Mouse (Mus musculus): Measurements from ENCODE around the gene H2-Ab1.

The H2-Ab1 gene

DNA sequence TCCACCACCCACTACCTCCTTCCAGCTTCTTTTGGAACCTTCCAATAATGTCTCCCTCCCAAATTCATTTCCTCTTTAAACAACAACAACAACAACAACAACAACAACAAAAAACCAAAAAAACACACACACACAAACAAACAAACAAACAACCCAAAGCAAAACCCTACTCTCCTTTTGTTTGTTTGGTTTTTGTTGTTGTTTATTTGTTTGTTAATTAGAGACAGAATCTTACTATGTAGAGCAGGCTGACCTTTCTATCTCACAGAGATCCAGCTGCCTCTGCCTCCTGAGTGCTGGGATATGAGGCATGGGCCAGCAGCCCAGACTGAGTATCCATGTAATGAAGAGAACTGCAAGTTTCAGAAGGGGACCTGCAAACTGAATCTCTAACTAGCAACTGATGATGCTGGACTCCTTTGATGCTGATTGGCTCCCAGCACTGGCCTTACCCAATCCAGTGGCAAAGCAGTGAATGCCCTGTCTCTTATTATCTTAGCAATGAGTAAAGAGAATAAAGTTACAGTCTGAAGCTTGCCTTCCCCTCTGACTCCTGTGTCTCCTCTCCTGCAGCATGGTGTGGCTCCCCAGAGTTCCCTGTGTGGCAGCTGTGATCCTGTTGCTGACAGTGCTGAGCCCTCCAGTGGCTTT is 48.0 kb downstream of the H2-Ab1 start, which contains the start of gene H2-Eb1:
TSS of gene H2-Eb1 (plus strand) at position 488 of the 651 bp plus-strand sequence.
- in situ Hi-C loops (cut with MboI, MseI): no loop called here

GRCm38 (mm10) chr17:34306407-34306806 is 48.9 kb downstream of the H2-Ab1 start:
- in situ Hi-C loops (cut with MboI, MseI): no loop called here

DNA sequence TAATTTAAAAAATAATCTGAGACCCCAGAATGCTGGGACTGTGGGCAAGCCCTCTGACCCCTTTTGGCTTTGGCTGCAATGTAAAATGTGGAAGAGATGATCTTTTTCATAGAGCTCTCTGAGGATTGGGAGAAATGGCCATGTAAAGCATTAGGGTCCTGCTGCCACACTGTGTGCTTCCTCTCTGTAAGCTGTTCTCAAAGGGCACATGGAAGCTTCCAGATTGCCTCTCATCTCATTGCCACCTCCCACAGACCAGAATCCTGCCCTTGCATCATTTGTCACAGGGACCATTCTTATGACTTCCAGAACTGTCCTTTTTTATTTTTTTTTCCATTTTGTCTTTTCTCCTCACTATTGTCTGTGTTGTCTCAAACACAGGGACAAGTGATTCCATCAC is 49.7 kb downstream of the H2-Ab1 start:
- in situ Hi-C loops (cut with MboI, MseI): no loop called here

DNA sequence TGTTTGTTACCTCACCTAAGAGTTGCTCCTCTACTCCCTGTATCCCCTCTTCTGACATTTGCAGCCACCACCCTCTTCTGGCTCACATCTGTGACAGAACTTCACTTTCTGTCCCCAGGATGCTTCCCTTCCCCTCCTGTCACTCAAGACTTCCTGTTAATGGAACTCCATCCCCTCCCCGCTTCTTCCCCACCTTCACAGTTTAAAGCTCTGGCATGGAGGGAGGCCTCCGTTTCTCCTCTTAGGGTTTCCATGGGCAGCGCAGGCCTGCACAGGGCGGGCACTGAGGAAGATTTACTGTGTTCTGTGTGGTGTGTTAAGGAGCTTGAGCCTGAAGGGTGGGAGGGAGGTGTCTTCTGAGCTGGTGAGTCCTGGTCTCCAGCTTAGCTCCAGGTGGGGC is 50.7 kb downstream of the H2-Ab1 start:
- in situ Hi-C loops (cut with MboI, MseI): no loop called here

GRCm38 (mm10) chr17:34309225-34309624 is 51.7 kb downstream of the H2-Ab1 start:
- in situ Hi-C loops (cut with MboI, MseI): no loop called here

GRCm38 (mm10) chr17:34309683-34310385 is 52.3 kb downstream of the H2-Ab1 start:
- in situ Hi-C loops (cut with MboI, MseI): loop anchor here (5.0 kb wide), 1 partner anchor 63 kb away; no protein-coding TSS in a partner anchor

- in situ Hi-C loops (cut with MboI, MseI): loop anchor here (5.0 kb wide), 1 partner anchor 63 kb away; no protein-coding TSS in a partner anchor
These were observed 53.0 kb downstream of the H2-Ab1 start for GRCm38 (mm10) chr17:34310526-34310925.

DNA sequence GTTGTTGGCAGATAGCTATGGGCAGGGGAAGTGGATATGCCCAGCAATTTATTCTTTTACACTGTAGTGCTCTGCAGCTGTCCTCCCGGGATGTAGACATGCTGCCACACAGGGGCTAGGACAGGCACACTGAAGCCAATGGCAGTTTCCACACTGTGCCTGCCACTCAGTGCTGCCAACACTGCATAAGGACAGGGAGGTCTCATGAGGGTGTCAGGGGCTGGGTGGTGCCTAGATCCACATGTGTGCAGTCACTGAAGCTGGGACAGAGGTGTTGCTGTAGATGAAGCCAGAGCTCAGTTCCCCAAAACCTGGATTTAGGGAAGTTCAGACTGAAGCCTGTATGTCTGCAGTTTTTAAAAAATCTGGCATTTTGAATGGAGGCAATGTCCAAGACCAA is 54.7 kb downstream of the H2-Ab1 start:
- in situ Hi-C loops (cut with MboI, MseI): loop anchor here (5.0 kb wide), 1 partner anchor 65 kb away; no protein-coding TSS in a partner anchor

GRCm38 (mm10) chr17:34313393-34313792 is 55.9 kb downstream of the H2-Ab1 start:
- in situ Hi-C loops (cut with MboI, MseI): loop anchor here (5.0 kb wide), 1 partner anchor 66 kb away; no protein-coding TSS in a partner anchor

- in situ Hi-C loops (cut with MboI, MseI): loop anchor here (5.0 kb wide), 1 partner anchor 67 kb away; no protein-coding TSS in a partner anchor
These were observed 56.8 kb downstream of the H2-Ab1 start for GRCm38 (mm10) chr17:34314286-34314685.

- in situ Hi-C loops (cut with MboI, MseI): no loop called here
These were observed 58.0 kb downstream of the H2-Ab1 start for GRCm38 (mm10) chr17:34315512-34315911.

DNA sequence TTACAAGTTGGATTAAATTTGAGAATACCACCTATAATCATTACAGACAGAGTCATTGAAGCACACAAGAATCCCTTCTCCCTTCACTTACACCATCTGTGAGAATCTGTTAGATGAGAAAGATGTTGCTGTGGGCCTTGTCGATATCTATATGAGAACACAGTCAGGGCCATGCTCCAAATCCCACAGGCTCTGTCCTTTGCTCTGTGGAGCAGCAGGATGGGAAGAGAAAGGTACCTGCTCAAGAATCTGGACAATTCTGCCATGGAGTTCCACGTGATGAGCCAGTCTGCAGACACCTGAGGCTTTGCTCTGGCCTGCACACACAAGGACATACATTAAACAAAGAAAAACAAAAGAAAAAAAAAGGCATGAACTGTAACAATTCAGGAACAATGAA is 59.2 kb downstream of the H2-Ab1 start:
- in situ Hi-C loops (cut with MboI, MseI): no loop called here

- in situ Hi-C loops (cut with MboI, MseI): no loop called here
These were observed 59.8 kb downstream of the H2-Ab1 start for GRCm38 (mm10) chr17:34317275-34317674.

All from T-helper 17 cell (primary cell).